In genomic region chr6:94408996-94409395, GRCm38 (mm10) we compare ENCODE assay signal across 8 mouse cellular contexts.
"Had no signal": no experiment of that assay in that cellular context is flagged by ENCODE, and none has a peak within 500 bp of the region (broad histone marks: within the 10 kb centered on the region; RNA-seq: fewer than 3 reads in every experiment).

No protein-coding gene starts in this region.

- DNase-seq: kidney, postnatal 36 days; left cerebral cortex, postnatal 4 days; lung, adult 18-20 months; right cerebral cortex, adult 18-20 months; right cerebral cortex, postnatal 25 days; thymus, adult 18-20 months; thymus, postnatal 14 days had no signal

- ATAC-seq: midbrain, embryonic 13.5 days had no signal
